Mouse (Mus musculus): ENCODE measurements at regions not wholly inside any gene's neighbourhood (a gene's known extent, or its start where the extent isn't known, plus 50 kb on each side); places are given as distances from the start of the nearest gene placed in this dataset.

GRCm38 (mm10) chr14:62117532-62117931 lies 174.9 kb upstream of the Rnaseh2b start:
- no peaks in the 10 kb centered on the region for H3K9me3 ChIP-seq (ENCODE audit: control insufficient read depth, low read length)
- ATAC-seq (ENCODE audit: low read depth) (no peak), DNase-seq (ENCODE audit: low spot score) (no peak)
- H3K4me3 ChIP-seq (ENCODE audit: low read depth, low read length) = no peak overlapping the region
- H3K36me3 ChIP-seq (ENCODE audit: control insufficient read depth, insufficient read depth, low read length) = no peaks in the 10 kb centered on the region
- H3K27me3 ChIP-seq (replicated peaks; ENCODE audit: control insufficient read depth, insufficient read depth, low read length) = no peaks in the 10 kb centered on the region
- H3K4me1 ChIP-seq (ENCODE audit: control insufficient read depth, insufficient read depth, low read length) = no peaks in the 10 kb centered on the region; the same call in 1 of the 2 replicates
- 85% methylated on average over 3 of the region's 3 CpGs for WGBS
- H3K9ac ChIP-seq (ENCODE audit: low read depth, low read length) = no peak overlapping the region
- H3K4me2 ChIP-seq (ENCODE audit: low read depth, low read length) = no peak overlapping the region
- H3K27ac ChIP-seq (replicated peaks; ENCODE audit: low read depth, low read length) = no peak overlapping the region

- H3K9ac ChIP-seq (ENCODE audit: low read depth, low read length) = no peak overlapping the region
- no peaks in the 10 kb centered on the region for H3K9me3 ChIP-seq (ENCODE audit: control insufficient read depth, low read length)
- H3K4me3 ChIP-seq (ENCODE audit: low read depth, low read length) = no peak overlapping the region
- 37% methylated on average over 2 of the region's 2 CpGs for WGBS
- DNase-seq (ENCODE audit: low spot score) (peak; percentile 54), ATAC-seq (ENCODE audit: low read depth) (no peak)
- H3K36me3 ChIP-seq (ENCODE audit: control insufficient read depth, insufficient read depth, low read length) = no peaks in the 10 kb centered on the region
- H3K4me2 ChIP-seq (ENCODE audit: low read depth, low read length) = no peak overlapping the region
- H3K27ac ChIP-seq (replicated peaks; ENCODE audit: low read depth, low read length) = no peak overlapping the region
- no peaks in the 10 kb centered on the region for H3K27me3 ChIP-seq (replicated peaks; ENCODE audit: control insufficient read depth, insufficient read depth, low read length)
- no peaks in the 10 kb centered on the region; the same call in 1 of the 2 replicates for H3K4me1 ChIP-seq (ENCODE audit: control insufficient read depth, insufficient read depth, low read length)
Observed at GRCm38 (mm10) chr14:62118542-62118953, 173.8 kb upstream of the Rnaseh2b start.

- no peak overlapping the region for H3K9ac ChIP-seq (ENCODE audit: low read depth, low read length)
- H3K9me3 ChIP-seq (ENCODE audit: control insufficient read depth, low read length) = no peaks in the 10 kb centered on the region
- no peak overlapping the region for H3K4me2 ChIP-seq (ENCODE audit: low read depth, low read length)
- no peak overlapping the region for H3K27ac ChIP-seq (replicated peaks; ENCODE audit: low read depth, low read length)
- H3K4me1 ChIP-seq (ENCODE audit: control insufficient read depth, insufficient read depth, low read length) = no peaks in the 10 kb centered on the region
- no peak overlapping the region for H3K4me3 ChIP-seq (ENCODE audit: low read depth, low read length)
- no peak for ATAC-seq (ENCODE audit: low read depth)
- H3K36me3 ChIP-seq (ENCODE audit: control insufficient read depth, insufficient read depth, low read length) = no peaks in the 10 kb centered on the region
- no peak for DNase-seq (ENCODE audit: low spot score)
- WGBS = 73% methylated on average over 6 of the region's 6 CpGs
- no peaks in the 10 kb centered on the region for H3K27me3 ChIP-seq (replicated peaks; ENCODE audit: control insufficient read depth, insufficient read depth, low read length)
Observed at GRCm38 (mm10) chr14:62128918-62129317, 163.5 kb upstream of the Rnaseh2b start.

- ATAC-seq (ENCODE audit: low read depth) = no peak
- 69% methylated on average over 8 of the region's 8 CpGs for WGBS
- no peak overlapping the region for H3K4me2 ChIP-seq (ENCODE audit: low read depth, low read length)
- H3K4me1 ChIP-seq (ENCODE audit: control insufficient read depth, insufficient read depth, low read length) = no peaks in the 10 kb centered on the region
- no peak overlapping the region for H3K4me3 ChIP-seq (ENCODE audit: low read depth, low read length)
- no peak for DNase-seq (ENCODE audit: low spot score)
- no peak overlapping the region for H3K9ac ChIP-seq (ENCODE audit: low read depth, low read length)
- no peak overlapping the region for H3K27ac ChIP-seq (replicated peaks; ENCODE audit: low read depth, low read length)
- H3K9me3 ChIP-seq (ENCODE audit: control insufficient read depth, low read length) = peaks cover 11% of the 10 kb centered on the region
- no peaks in the 10 kb centered on the region for H3K36me3 ChIP-seq (ENCODE audit: control insufficient read depth, insufficient read depth, low read length)
- H3K27me3 ChIP-seq (replicated peaks; ENCODE audit: control insufficient read depth, insufficient read depth, low read length) = no peaks in the 10 kb centered on the region
Observed at GRCm38 (mm10) chr14:62132353-62132816, 160.0 kb upstream of the Rnaseh2b start.

- Histone ChIP-seq H3K36me3 (ENCODE audit: control insufficient read depth, insufficient read depth, low read length) (no peaks in the 10 kb centered on the region), H3K9me3 (ENCODE audit: control insufficient read depth, low read length) (peaks cover 11% of the 10 kb centered on the region), H3K27me3 (replicated peaks; ENCODE audit: control insufficient read depth, insufficient read depth, low read length) (no peaks in the 10 kb centered on the region), H3K4me1 (ENCODE audit: control insufficient read depth, insufficient read depth, low read length) (no peaks in the 10 kb centered on the region), H3K9ac (ENCODE audit: low read depth, low read length) (no peak overlapping the region), H3K4me3 (ENCODE audit: low read depth, low read length) (no peak overlapping the region), H3K4me2 (ENCODE audit: low read depth, low read length) (no peak overlapping the region), H3K27ac (replicated peaks; ENCODE audit: low read depth, low read length) (peak overlapping the region; percentile 48)
- WGBS = 44% methylated on average over 5 of the region's 5 CpGs
- peak; percentile 32 for DNase-seq (ENCODE audit: low spot score)
- ATAC-seq (ENCODE audit: low read depth) = no peak
Observed at GRCm38 (mm10) chr14:62137981-62138380, 154.4 kb upstream of the Rnaseh2b start.

GRCm38 (mm10) chr14:62144385-62145030 lies 147.9 kb upstream of the Rnaseh2b start:
- no peaks in the 10 kb centered on the region for H3K27me3 ChIP-seq (replicated peaks; ENCODE audit: control insufficient read depth, insufficient read depth, low read length)
- WGBS = 34% methylated on average over 17 of the region's 17 CpGs
- peak; percentile 90 for ATAC-seq (ENCODE audit: low read depth)
- DNase-seq (ENCODE audit: low spot score) = peak; percentile 79
- peak overlapping the region; percentile 41 for H3K27ac ChIP-seq (replicated peaks; ENCODE audit: low read depth, low read length)
- H3K4me2 ChIP-seq (ENCODE audit: low read depth, low read length) = peak overlapping the region; percentile 42
- no peaks in the 10 kb centered on the region for H3K36me3 ChIP-seq (ENCODE audit: control insufficient read depth, insufficient read depth, low read length)
- no peaks in the 10 kb centered on the region for H3K9me3 ChIP-seq (ENCODE audit: control insufficient read depth, low read length)
- H3K4me3 ChIP-seq (ENCODE audit: low read depth, low read length) = peak overlapping the region; percentile 2; the same call in 1 of the 2 replicates
- H3K4me1 ChIP-seq (ENCODE audit: control insufficient read depth, insufficient read depth, low read length) = peaks cover 6% of the 10 kb centered on the region; the same call in 1 of the 2 replicates
- peak overlapping the region; percentile 26; the same call in 1 of the 2 replicates for H3K9ac ChIP-seq (ENCODE audit: low read depth, low read length)

GRCm38 (mm10) chr14:62157038-62157716 lies 135.2 kb upstream of the Rnaseh2b start:
- no peak overlapping the region for H3K4me3 ChIP-seq (ENCODE audit: low read depth, low read length)
- WGBS = 79% methylated on average over 7 of the region's 7 CpGs
- H3K27ac ChIP-seq (replicated peaks; ENCODE audit: low read depth, low read length) = no peak overlapping the region
- DNase-seq (ENCODE audit: low spot score) (no peak), ATAC-seq (ENCODE audit: low read depth) (no peak)
- no peaks in the 10 kb centered on the region for H3K36me3 ChIP-seq (ENCODE audit: control insufficient read depth, insufficient read depth, low read length)
- H3K9ac ChIP-seq (ENCODE audit: low read depth, low read length) = no peak overlapping the region
- H3K4me2 ChIP-seq (ENCODE audit: low read depth, low read length) = no peak overlapping the region
- no peaks in the 10 kb centered on the region; the same call in 1 of the 2 replicates for H3K9me3 ChIP-seq (ENCODE audit: control insufficient read depth, low read length)
- peaks cover 9% of the 10 kb centered on the region for H3K4me1 ChIP-seq (ENCODE audit: control insufficient read depth, insufficient read depth, low read length)
- H3K27me3 ChIP-seq (replicated peaks; ENCODE audit: control insufficient read depth, insufficient read depth, low read length) = no peaks in the 10 kb centered on the region

GRCm38 (mm10) chr14:62159690-62160089 lies 132.7 kb upstream of the Rnaseh2b start:
- Histone ChIP-seq H3K4me1 (ENCODE audit: control insufficient read depth, insufficient read depth, low read length) (peaks cover 9% of the 10 kb centered on the region), H3K9me3 (ENCODE audit: control insufficient read depth, low read length) (no peaks in the 10 kb centered on the region; the same call in 1 of the 2 replicates), H3K9ac (ENCODE audit: low read depth, low read length) (no peak overlapping the region), H3K4me3 (ENCODE audit: low read depth, low read length) (no peak overlapping the region), H3K27me3 (replicated peaks; ENCODE audit: control insufficient read depth, insufficient read depth, low read length) (no peaks in the 10 kb centered on the region), H3K36me3 (ENCODE audit: control insufficient read depth, insufficient read depth, low read length) (no peaks in the 10 kb centered on the region), H3K4me2 (ENCODE audit: low read depth, low read length) (no peak overlapping the region), H3K27ac (replicated peaks; ENCODE audit: low read depth, low read length) (peak overlapping the region; percentile 87)
- WGBS = 36% methylated on average over 2 of the region's 2 CpGs
- DNase-seq (ENCODE audit: low spot score) (peak; percentile 83), ATAC-seq (ENCODE audit: low read depth) (no peak)

Measured in embryonic facial prominence, embryonic 14.5 days (tissue).